Mouse (Mus musculus): ENCODE data around the gene Ccna1.

The Ccna1 gene

DNA sequence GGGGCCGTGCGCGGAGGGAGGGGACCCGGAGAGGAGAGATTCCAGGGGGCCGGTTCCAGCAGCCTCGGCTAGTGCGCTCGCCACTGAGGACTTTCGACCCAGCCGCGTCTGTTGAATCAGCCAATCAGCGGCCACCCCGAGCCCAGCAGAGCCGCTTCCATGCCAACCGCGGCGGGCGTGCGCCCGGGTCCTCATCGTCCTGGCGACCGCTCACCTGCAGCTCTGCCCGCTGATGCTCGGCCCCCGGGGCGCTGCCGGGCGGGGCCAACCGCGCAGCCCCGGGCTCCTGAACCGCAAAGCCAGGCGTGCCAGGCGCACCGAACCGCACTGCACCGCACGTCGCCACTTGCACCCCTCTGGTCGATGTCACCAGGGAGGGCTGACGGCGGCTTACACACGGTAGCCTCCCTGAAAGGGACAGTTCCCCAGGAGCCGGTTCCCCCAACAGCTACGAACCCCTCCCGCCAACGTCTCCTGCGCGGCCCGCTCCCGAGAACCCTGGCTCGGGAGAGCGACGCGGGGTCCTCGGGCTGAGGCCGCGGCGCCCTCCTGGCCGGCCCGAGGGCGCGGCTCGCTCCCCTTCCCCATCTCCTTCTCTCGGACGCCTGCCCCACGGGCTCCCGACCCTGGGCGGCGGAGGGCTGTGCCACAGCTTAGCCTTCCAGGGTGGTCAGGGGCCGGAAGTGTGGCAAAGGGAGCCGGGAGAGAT, at the start of gene Ccna1:
Gene Ccna1, minus strand, starts transcription at position 464 of the 709 bp plus-strand sequence.
- peak; percentile 76 for DNase-seq

DNA sequence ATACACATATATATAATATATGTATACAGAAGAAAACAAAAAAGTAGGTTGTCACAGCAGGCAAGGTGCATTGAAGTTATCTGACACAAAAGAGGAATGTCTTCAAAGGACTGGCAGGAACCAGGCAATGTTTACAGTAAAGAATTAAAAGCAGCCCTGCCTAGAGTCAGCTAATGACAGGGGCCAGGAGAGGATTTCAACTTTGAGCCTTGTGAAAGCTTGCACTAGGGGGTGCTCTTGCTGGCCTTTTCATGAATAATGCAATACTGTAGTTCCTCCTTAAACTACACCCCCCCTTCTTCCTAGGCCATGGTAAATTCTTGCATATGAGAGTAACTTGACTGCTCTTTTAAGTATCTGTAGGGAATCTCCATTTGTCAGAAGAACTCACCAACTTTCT, 45.8 kb upstream of the Ccna1 start:
- DNase-seq, result no peak

DNA sequence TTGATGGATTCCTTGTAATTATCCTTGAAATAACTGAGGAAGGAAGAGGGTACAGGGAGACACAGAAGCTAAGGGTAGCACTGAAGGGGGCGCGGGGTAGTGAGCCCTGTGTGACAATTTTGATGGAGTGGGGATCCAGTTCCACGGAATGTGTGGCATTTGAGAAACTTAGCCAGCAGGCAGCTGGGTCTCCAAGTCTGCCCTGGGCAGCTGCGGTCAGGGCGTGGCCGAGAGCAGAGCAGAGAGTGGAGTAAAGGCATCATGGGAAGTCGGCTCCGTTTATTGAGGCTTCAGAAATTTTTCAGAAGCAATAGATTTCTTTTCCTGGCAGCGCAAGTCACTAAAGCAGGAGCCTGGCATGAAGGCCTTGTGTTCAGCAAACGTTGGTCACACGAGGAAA, 43.7 kb upstream of the Ccna1 start:
- no peak for DNase-seq

DNA sequence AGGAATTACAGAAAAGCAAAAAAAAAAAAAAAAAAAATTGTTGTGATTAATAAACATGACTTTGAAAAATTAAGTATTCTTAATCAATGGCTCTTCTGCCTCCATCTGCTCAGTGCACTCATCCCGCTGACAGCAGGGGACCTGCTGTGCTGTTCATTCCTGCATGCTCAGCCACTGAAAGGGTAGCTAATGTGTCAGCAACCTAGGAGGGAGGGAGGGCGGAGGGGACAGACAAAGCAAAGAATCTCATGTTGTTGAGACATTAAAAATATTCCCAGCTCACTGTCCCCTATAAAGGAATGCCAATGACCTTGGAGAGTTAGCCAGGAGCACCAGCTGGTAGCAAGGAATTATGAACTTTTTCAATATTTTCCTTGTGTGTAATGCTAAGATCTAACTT, 42.7 kb upstream of the Ccna1 start:
- DNase-seq, result no peak

DNA sequence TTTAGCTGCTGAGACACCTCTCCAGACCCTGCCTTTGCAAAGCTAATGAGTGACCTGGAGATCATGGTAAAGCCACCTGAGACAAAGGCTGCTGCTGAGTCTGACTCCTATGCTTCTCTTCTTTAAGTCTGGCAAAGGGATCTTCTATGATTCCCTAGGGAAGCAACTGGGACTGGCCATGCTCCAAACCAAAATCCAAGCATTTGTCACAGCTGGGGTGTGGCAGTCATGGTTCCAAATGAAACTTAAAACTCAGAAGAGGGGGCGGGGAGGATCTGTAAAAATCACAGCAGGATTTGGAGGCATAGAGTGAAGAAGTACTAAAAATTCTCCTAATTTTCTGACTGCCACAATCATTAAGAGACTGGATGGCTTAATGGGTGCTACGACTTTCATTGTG, 41.9 kb upstream of the Ccna1 start:
- no peak for DNase-seq

DNA sequence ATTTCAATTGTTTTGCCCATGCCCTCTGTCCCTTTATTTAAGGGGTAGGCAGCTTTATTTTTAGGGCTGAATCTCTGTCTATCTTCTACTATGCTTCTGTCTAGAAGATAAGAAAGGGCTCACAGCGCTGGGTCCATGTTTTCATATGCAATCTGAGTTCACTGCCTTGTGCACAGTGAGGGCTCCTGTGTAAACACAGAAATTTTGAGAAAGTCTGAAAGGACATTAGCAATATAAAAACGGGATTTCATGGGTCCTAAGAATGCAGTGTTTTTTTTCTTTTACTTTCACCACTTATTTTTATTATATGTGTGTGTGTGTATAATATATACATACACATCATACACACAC, 41.3 kb upstream of the Ccna1 start:
- DNase-seq, result no peak

DNA sequence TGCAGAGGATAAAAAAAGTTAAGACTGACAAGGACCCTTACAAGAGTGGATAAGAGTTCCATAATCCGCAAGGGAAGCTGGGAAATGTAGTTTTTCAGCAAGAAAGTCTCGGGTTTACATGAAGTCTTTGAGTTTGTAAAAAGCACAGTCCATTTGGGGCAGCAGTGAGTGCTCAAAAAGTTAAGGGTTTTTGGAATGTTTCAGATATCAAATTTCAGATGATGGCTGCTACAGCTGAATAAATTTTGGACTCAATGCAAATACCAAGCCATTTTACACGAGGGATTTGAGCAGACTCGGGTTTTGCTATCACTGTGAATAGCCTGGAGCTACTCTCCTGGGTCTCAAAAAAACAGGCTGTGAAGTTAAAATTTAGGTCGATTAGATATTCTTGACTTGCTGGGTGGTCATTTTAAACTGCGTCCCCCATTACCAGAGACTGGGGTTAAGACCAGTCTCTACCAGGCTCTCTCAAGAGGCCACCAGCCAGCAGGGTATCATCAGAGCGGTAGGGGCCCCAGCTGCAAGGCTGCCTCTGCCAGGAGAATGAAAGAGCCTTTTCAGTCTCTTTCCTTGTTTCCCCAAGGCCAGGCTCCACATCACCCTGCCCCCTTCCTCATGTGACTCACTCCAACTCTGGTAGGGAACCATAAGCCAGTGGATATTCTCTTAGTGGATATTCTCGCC, 40.8 kb upstream of the Ccna1 start:
- no peak for DNase-seq

DNA sequence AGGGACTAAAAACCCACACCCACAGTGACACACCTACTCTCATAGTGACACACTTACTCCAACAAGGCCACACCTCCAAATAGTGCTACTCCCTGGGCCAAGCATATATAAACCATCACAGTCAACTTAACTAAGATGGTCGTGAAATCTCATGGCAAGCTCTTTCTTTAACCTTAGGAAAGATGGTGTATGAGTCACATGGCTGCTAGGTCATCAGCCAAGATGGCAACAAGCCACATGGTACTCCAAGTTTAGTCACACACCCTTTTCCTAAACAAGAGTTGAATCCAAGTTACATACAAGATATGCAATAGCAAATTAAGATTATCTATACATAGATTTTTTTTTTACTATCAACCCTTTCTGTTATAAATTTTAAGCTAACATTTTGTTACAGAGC, 37.9 kb upstream of the Ccna1 start:
- no peak for DNase-seq

DNA sequence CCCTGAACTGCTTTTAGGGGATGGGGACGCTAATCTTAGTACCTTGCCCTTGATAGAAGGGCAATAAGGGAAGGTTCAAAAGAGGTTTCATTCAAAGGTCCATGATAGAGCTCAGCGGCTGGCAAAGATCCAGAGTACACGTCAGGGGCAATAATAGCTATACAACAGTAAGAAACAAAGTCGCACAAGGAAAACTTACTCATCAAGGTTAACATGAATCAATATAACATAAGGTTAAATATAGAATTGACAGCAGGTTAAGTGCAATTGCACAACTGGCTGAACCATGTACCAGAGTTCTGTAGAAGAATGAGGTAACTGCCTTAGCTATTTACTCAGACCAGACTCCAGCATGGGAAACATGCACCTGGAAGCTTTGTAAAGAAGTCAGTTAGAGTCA, 34.0 kb upstream of the Ccna1 start:
- DNase-seq, result no peak

DNA sequence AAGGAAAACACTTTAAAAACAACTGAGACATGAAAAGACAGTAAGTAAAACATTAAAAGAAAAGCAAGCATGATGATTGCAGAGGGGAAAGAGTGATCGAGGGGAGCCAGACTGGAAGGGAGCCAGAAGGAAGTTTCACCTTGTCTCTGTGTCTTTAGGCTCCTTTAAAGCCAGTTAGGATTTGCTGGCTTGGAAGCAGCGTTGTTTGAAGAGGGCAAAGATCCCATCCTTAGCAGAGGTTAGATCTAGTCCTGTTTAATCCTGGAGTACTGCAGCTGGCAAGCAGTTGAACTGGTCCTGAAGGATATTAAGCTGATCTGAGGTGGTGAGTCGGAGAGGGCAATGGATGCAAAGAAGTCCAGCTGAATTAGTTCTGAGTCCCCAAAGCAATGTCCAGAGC, 33.5 kb upstream of the Ccna1 start:
- DNase-seq, result no peak

DNA sequence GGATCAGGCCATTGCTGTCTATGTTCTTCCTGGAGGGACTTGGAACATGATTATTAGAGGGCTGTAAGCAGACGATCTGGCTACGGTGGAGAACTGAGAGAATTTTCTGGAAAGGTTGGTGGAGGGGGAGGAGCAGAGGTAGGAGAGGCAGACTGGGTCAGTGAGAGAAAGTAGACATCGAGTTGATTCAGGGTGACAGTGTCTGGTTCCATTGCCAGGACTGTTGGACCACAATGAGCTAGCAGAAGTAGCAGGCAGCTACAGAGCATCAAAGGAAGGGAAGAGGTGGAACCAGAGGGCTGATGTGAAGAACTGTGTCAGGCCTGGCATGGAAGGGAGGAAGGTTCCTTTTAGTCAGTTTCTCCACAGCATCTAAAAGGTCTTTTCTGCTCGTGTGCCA, 33.1 kb upstream of the Ccna1 start:
- DNase-seq, result no peak

DNA sequence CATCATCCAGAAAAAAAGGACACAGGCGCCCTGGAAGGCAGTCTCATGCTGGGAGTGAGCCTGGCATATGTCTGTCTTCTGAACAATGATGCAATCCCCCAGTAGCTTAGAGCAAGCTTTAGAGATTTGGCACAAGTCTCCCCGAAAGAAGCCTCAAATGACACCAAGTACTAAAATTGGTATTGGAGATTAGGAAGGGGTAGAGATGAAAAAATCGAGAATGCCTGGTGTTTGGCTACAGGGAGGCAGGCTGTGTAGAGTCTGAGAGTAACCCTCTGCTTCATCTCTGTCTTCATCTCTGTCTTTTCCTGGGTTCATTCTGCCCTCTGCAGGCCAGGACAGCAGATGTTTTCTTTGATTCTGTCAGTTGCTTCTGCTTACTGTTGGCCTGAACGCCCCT, 32.1 kb upstream of the Ccna1 start:
- no peak for DNase-seq

DNA sequence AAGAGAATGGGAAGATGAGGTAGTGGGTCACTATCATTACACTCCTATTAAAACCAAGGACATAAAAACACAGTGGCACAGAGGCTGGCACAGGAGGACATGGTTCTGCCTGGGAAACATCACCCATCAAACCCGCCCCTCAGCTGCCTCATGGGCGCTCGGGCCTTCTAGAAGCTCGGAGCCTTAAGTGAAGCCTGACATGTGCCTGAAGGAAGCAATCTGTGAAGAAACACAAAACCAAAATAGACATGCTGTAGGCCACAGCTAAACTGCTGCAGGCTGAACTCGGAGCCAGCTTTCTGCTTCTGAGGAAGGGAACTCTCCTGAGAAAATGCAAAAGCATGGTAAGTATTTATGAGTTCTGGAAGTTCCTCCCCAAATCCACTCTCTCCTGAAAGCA, 31.6 kb upstream of the Ccna1 start:
- no peak for DNase-seq

DNA sequence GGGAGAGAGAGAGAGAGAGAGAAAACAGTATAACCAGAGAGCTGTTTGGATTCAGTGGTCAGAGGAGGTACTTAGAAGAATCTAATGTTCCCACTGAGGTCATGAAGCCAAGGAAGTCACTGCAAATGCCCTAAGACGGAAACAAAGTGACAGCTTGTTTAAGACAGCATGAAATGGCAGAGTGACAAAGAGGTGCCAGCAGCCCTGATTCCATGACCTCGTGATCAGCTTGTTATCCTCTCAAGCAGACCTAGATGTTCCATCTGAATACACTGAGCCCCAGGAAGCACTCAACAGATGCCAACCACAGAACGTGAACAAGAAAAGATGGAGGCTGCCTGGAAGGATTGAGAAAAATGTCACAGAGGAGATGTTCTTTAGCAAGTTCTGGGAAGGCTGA, 30.4 kb upstream of the Ccna1 start:
- no peak for DNase-seq

DNA sequence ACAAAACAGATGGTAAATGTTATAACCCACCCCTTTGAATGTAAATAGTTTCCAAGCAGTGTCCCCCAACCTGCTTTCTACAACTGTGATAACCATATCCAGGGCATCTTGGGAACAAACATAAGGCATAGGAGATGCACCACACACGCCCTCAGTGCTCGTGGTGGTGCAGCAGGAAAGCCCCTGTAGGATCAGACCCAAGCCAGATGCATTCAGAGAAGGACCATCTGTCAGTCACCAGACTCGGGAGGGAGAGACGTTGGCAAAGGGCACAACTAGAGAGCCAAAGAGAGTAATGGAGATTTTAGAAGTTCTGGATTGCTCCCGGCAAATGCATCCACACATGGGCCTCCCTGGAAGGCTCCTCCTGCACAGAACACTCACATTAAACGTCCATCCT, 29.5 kb upstream of the Ccna1 start:
- DNase-seq, result no peak

DNA sequence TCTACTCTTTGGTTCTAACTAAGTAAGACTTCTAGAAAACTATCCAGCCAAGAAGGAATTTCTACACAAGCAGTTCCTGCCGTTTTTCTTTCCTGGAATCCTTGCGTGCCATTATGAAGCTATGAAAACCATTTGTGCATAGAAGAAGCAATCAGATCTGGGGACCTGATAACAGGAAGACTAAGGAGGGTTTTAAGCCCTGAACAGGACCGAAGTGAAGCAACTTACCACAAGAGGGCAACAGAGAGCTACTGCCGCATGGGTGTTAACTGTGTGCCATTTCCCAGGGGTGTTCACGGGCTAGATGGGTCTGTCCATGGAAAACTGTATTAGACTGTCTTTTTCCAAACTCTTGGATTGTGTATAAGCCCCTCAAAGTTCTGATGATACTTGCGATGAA, 24.8 kb upstream of the Ccna1 start:
- peak; percentile 67 for DNase-seq

DNA sequence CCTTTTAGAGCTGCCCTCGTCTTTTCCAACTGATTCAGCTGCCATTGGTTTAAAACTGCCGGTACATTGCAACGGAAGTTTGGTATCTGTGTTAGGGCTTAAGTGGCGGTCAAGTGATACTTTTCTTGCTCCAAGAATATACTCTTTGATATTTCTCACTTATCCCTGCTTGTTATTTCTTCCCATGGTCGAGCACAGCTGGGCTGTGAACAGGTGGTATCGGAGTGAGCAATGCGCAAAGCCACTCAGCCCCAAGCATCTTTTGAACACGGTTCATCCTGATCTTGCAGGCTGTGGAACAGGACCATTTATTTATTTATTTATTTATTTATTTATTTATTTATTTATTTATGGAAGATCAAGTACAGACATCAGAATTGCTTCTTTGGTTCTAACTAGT, 24.3 kb upstream of the Ccna1 start:
- no peak for DNase-seq

DNA sequence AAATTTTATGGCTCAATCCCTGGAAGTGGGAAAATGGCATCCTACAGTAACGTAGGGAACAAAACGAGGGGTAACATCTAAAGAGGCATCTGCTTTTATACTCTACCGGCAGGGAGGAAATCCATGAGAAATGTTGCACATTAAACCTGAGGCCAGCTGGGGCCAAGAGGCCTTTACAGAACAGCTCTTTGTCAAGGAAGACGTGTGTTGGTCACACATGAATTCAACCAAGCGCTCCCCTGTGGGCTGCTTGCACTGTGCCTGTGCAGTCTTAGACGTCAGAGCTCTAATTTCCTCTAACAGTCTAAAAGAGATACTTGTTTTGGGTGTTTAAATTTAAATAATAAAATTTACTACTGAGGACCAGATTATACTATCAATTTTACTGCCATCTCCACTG, 22.9 kb upstream of the Ccna1 start:
- no peak for DNase-seq

DNA sequence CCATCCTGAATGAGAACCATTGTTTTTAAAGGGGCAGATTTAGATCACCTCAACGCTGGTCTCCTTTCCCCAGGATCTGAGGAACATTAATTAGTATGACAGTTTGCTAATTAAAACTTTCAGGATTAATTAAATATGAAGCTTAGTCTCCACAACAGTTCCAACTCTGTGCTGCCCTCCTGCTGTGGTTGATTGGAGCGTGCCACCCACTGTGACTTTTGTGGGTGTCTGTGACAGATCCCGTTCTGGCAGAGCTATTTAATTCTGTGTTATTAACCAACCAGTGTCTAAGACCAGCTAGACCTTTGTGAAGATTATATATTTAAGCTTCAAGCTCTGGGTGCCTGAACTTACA, 20.0 kb upstream of the Ccna1 start:
- DNase-seq, result no peak

DNA sequence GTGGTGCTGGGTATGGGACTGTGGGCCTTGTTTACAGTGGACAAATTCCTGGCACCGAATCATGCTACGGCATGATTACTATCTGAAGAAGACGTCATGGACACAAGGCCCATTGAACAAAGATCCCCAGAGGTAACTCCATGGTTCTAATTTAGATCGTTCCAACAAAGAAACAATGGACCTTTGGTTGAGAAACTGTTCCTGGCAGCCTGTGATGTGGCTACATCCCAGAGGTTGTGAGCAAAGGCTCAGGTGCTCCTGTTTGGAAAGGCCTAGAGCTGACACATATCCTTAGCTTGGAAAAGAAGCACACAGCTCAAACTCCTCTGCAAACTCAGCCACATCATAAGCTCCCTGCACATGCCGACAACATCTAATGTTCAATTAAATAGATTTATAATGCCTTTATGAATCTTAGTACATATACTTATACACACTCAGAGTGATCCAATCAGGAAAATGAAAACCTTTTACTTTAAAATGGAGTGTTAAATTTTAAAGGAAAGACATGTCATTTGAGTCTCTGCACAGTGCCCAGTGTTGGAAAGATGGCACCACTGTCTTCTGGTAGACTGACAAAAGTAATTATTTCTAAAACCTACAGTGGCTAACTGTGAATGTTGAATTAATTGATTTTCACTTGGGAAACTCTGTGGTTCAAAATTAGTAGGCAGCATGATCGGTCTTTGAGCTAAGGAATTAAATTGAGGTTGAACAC, 19.4 kb upstream of the Ccna1 start:
- DNase-seq, result no peak

DNA sequence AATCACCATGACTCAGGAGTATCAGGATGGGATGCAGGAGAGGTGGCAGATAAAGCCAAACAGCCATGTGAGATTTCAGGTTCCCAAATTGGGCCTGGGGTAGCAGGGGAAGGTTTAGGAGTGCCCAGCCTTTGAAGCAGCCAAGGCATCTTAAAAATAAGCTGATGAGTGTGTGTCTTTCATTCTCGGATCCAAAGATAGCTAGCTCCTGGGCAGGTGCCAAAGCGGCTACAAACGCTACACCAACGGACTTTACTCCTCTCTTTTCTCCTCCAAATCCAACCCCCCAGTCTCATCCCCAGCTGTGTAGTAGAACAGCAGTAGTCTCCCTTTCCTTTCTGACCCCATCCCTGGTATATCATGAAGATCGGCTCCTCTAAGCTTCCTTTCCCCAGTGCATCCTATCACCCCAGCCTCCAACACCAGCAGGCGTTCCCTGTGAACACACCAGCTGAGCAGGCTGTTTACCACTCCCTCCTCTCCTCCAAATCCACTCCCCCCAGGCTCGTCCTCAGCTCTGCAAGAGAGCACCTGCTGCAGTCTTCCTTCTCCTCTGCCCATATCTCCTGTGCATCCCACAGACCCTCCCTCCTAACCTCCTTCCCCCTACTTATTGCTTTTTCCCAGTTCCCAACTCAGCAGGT, 12.6 kb upstream of the Ccna1 start:
- DNase-seq, result peak; percentile 31

DNA sequence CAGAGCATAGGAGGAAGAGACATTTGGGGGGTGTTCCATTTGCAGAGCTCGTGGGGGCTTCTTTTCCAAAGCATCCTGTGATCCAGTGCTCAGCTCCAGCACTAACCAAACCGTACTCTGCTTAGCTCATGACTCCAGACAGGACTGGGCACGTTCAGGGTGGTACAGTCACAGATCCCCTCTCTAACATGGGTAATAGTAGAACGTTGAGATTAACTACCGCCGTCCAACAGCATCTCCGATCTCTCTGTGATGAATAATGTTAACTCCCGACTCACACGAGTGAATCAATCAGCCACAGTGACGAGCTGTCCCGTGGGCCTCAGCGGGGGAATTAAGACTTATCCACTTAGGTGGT, 11.3 kb upstream of the Ccna1 start:
- DNase-seq, result no peak

DNA sequence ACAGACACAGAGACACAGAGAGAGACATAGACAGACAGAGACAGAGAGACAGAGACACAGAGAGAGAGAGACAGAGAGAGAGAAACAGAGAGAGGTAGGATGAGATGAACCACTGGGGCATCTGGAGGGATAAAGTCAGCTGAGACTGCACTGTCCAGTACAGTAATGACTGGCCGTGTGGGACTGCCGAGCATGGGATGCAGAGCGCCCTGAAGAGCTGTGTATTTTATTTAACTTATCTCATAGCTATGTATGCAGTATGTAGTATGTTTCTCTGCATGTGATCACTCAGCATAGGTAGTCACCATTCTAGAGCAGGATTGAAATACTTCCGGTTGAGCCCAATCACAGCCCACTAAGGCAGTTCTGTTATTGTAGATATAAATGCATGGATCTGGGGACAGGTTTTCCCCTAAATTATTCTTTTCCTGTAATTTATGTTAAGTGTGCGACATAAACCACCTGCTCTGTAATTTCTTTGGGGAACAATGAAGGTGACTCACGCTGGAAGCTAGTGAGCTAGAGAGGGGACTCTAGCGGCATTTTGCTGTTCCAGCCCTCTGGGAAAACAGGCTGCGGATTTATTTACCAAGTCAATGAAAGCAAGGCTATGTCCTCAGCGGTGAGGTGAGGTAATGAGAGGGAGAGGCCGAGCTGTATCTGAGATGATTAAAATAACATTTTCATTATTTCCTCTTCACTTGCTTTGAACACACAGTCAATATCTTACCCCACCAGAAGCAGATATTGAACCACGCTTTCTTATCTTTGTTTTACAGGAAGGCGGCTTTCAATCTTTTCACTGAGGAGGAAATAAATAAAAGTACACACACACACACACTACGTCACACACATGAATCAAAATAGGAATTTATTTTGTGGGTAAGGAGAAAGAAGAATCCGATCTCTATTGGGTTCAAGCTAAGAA, 10.7 kb upstream of the Ccna1 start:
- DNase-seq, result no peak

Data from right cerebral cortex, postnatal 4 days (tissue).